Mouse (Mus musculus) lung, adult 2 months (tissue): ENCODE measurements around the gene Cnbp.

Source experiments
- CTCF ChIP-seq: fragments of 200-500 bp; IDR thresholded peaks from 2 replicates; pipeline ENCODE4 v1.5.1; 2011; ENCODE audit warnings: mild to moderate bottlenecking, low read length, control low read depth; ENCODE audit not compliant: insufficient read depth
- POLR2A ChIP-seq: fragments of 200-500 bp; IDR thresholded peaks from 2 replicates; pipeline ENCODE4 v1.6.1; 2011; ENCODE audit warnings: low read depth, mild to moderate bottlenecking, control low read depth, low read length, borderline replicate concordance; ENCODE audit errors: extremely low read depth

GRCm38 (mm10) chr6:87796251-87796880 is 54.5 kb downstream of the Cnbp start:
- TF ChIP-seq CTCF (no peak), POLR2A (no peak)
